Mouse (Mus musculus) CH12.LX (cell line): ENCODE data around the gene Slc35c2. TPM values are rescaled to one million over a fixed set of nuclear protein-coding genes. Genes with fewer than 3 reads are reported as not detected.

Experiments used
- DNase-seq: peaks from one replicate; pipeline ENCODE4 v3.0.0-alpha.2; 2013; ENCODE audit errors: extremely low read depth
- H3K27ac ChIP-seq: 2 replicates; pipeline ENCODE4 v1.5.1; 2012; ENCODE audit warnings: low read depth, mild to moderate bottlenecking, control low read depth, moderate library complexity; ENCODE audit not compliant: insufficient read depth
- H3K27me3 ChIP-seq: replicated peaks from 2 replicates; pipeline ENCODE3; 2012; ENCODE audit warnings: inconsistent platforms
- H3K36me3 ChIP-seq, 2 experiments: replicated peaks in 1 of 2; 2 replicates each; pipeline versions ENCODE3 to v1.6.1; 2012; ENCODE audit warnings: inconsistent platforms in 1 of 2, low read length in 1 of 2, mild to moderate bottlenecking in 1 of 2, mixed read lengths in 1 of 2, moderate library complexity in 1 of 2; ENCODE audit not compliant: control insufficient read depth in 1 of 2, insufficient read depth in 1 of 2
- H3K4me1 ChIP-seq, 2 experiments: 2 replicates each; pipeline ENCODE4 v1.6.1; 2012; ENCODE audit warnings: inconsistent platforms in 1 of 2, moderate library complexity in 1 of 2; ENCODE audit not compliant: insufficient read depth in 2 of 2, control insufficient read depth in 1 of 2
- H3K4me2 ChIP-seq: 2 replicates; pipeline ENCODE4 v1.6.1; 2012; ENCODE audit warnings: low read depth, mild to moderate bottlenecking, control low read depth; ENCODE audit not compliant: poor library complexity, insufficient read depth, severe bottlenecking
- H3K4me3 ChIP-seq, 3 experiments: fragments of 150-350 bp in 1 of 3; sonication (generic) in 1 of 3; replicated peaks in 1 of 3; 2 replicates each; pipeline versions ENCODE3 to v1.5.1; 2011 to 2012; ENCODE audit warnings: low read depth in 2 of 3, low read length in 2 of 3, mild to moderate bottlenecking in 2 of 3, moderate library complexity in 2 of 3, control low read depth in 1 of 3, improper control_type of control experiment in 1 of 3, inconsistent platforms in 1 of 3, mixed read lengths in 1 of 3; ENCODE audit not compliant: poor library complexity in 1 of 3
- H3K79me2 ChIP-seq: replicated peaks from 2 replicates; pipeline ENCODE4 v1.6.1; 2012; ENCODE audit warnings: mild to moderate bottlenecking, moderate library complexity; ENCODE audit not compliant: control insufficient read depth, poor library complexity, insufficient read depth, severe bottlenecking; ENCODE audit errors: extremely low read depth
- H3K9ac ChIP-seq: 2 replicates; pipeline ENCODE4 v1.6.1; 2012; ENCODE audit warnings: low read depth, mild to moderate bottlenecking, control low read depth, moderate library complexity; ENCODE audit not compliant: insufficient read depth
- H3K9me3 ChIP-seq: replicated peaks from 2 replicates; pipeline ENCODE3; 2012; ENCODE audit warnings: low read length, inconsistent platforms, mixed read lengths
- BHLHE40 ChIP-seq: IDR thresholded peaks from 2 replicates; pipeline ENCODE4 v1.6.1; 2011; ENCODE audit warnings: mild to moderate bottlenecking, low read depth, low read length, improper control_type of control experiment
- CHD1 ChIP-seq: IDR thresholded peaks from 2 replicates; pipeline ENCODE4 v1.6.1; 2012; ENCODE audit warnings: low read depth, low read length, improper control_type of control experiment, inconsistent platforms
- CTCF ChIP-seq, 2 experiments: IDR thresholded peaks in 1 of 2; conservative IDR thresholded peaks in 1 of 2; 2 replicates each; pipeline ENCODE4 v1.5.1; 2011 to 2012; ENCODE audit warnings: low read depth in 2 of 2, low read length in 2 of 2, improper control_type of control experiment in 1 of 2, inconsistent platforms in 1 of 2, mild to moderate bottlenecking in 1 of 2, moderate library complexity in 1 of 2
- ELF1 ChIP-seq: IDR thresholded peaks from 2 replicates; pipeline ENCODE4 v1.6.1; 2014; ENCODE audit warnings: low read depth, mild to moderate bottlenecking, inconsistent platforms, low read length, improper control_type of control experiment
- EP300 ChIP-seq: IDR thresholded peaks from 2 replicates; pipeline ENCODE4 v1.6.1; 2011; ENCODE audit warnings: low read length, improper control_type of control experiment
- ETS1 ChIP-seq: conservative IDR thresholded peaks from 2 replicates; pipeline ENCODE4 v1.6.1; 2012; ENCODE audit warnings: low read depth, mild to moderate bottlenecking, inconsistent platforms, low read length, improper control_type of control experiment, moderate library complexity
- HCFC1 ChIP-seq: IDR thresholded peaks from 2 replicates; pipeline ENCODE4 v1.6.1; 2012; ENCODE audit warnings: low read depth, mild to moderate bottlenecking, inconsistent platforms, low read length, improper control_type of control experiment
- IRF4 ChIP-seq: IDR thresholded peaks from 2 replicates; pipeline ENCODE4 v1.6.1; 2014; ENCODE audit warnings: low read depth, mild to moderate bottlenecking, inconsistent platforms, low read length, improper control_type of control experiment
- KAT2A ChIP-seq: IDR thresholded peaks from 2 replicates; pipeline ENCODE4 v1.6.1; 2012; ENCODE audit warnings: low read length, improper control_type of control experiment, inconsistent platforms; ENCODE audit not compliant: insufficient replicate concordance
- MAX ChIP-seq: IDR thresholded peaks from 2 replicates; pipeline ENCODE4 v1.6.1; 2011; ENCODE audit warnings: low read length, improper control_type of control experiment
- MXI1 ChIP-seq: IDR thresholded peaks from 2 replicates; pipeline ENCODE4 v1.6.1; 2011; ENCODE audit warnings: mild to moderate bottlenecking, low read depth, low read length, improper control_type of control experiment
- MYC ChIP-seq: IDR thresholded peaks from 2 replicates; pipeline ENCODE4 v1.6.1; 2011; ENCODE audit warnings: low read depth, mild to moderate bottlenecking, improper control_type of control experiment, low read length
- NELFE ChIP-seq: IDR thresholded peaks from 2 replicates; pipeline ENCODE4 v1.6.1; 2011; ENCODE audit warnings: low read depth, low read length, improper control_type of control experiment
- NRF1 ChIP-seq: IDR thresholded peaks from 2 replicates; pipeline ENCODE4 v1.6.1; 2014; ENCODE audit warnings: low read depth, mild to moderate bottlenecking, inconsistent platforms, low read length, improper control_type of control experiment, moderate library complexity
- POLR2A ChIP-seq: IDR thresholded peaks from 2 replicates; pipeline ENCODE4 v1.6.1; 2011; ENCODE audit warnings: low read depth, mild to moderate bottlenecking, improper control_type of control experiment, low read length
- RCOR1 ChIP-seq: conservative IDR thresholded peaks from 2 replicates; pipeline ENCODE4 v1.6.1; 2012; ENCODE audit warnings: low read depth, mild to moderate bottlenecking, inconsistent platforms, low read length, improper control_type of control experiment
- SIN3A ChIP-seq: IDR thresholded peaks from 2 replicates; pipeline ENCODE4 v1.6.1; 2012; ENCODE audit warnings: low read length, improper control_type of control experiment, inconsistent platforms
- TBP ChIP-seq: conservative IDR thresholded peaks from 2 replicates; pipeline ENCODE4 v1.6.1; 2011; ENCODE audit warnings: low read depth, low read length, improper control_type of control experiment
- TCF12 ChIP-seq: IDR thresholded peaks from 2 replicates; pipeline ENCODE4 v1.6.1; 2014; ENCODE audit warnings: low read depth, mild to moderate bottlenecking, inconsistent platforms, low read length, improper control_type of control experiment
- UBTF ChIP-seq: IDR thresholded peaks from 2 replicates; pipeline ENCODE4 v1.6.1; 2012; ENCODE audit warnings: low read depth, mild to moderate bottlenecking, inconsistent platforms, low read length, improper control_type of control experiment, moderate library complexity
- USF1 ChIP-seq: IDR thresholded peaks from 2 replicates; pipeline ENCODE4 v1.6.1; 2014; ENCODE audit warnings: low read depth, mild to moderate bottlenecking, inconsistent platforms, low read length, improper control_type of control experiment
- USF2 ChIP-seq: conservative IDR thresholded peaks from 2 replicates; pipeline ENCODE4 v1.6.1; 2011; ENCODE audit warnings: low read depth, low read length, improper control_type of control experiment
- ZC3H11A ChIP-seq: IDR thresholded peaks from 2 replicates; pipeline ENCODE4 v1.6.1; 2012; ENCODE audit warnings: low read depth, mild to moderate bottlenecking, inconsistent platforms, low read length, improper control_type of control experiment
- dilution Hi-C: fragments of 300-500 bp; cut with MboI; formaldehyde crosslinking; loops from 2 replicates; pipeline ENCODE4 v1.14.3; 2020; ENCODE audit warnings: low sequenced_read_pairs; ENCODE audit not compliant: extremely low pct_unique_long_range_greater_than_20kb, extremely low pct_ligation_motif_present
- in situ Hi-C: fragments of 300-500 bp; cut with MboI; formaldehyde crosslinking; loops from 3 replicates; pipeline ENCODE4 v1.14.3; 2019; ENCODE audit warnings: low sequenced_read_pairs, low pct_ligation_motif_present, low pct_unique_long_range_greater_than_20kb, mixed read lengths
- polyA plus RNA-seq: library from polyadenylated mRNA; unstranded; fragments of >175 nt; gene quantifications from 2 replicates; pipeline ENCODE4 v1.2.1, GENCODE M21; 2012; ENCODE audit warnings: low read depth; ENCODE audit not compliant: insufficient read length
- total RNA-seq, 2 experiments: library from RNA; depleted of rRNA; stranded (reverse); fragments of 300-350 nt in 1 of 2; fragments of >200 nt in 1 of 2; gene quantifications; 2 replicates each; pipeline ENCODE4 v1.2.3; 2012 to 2014

Gene Slc35c2
- total RNA-seq (2012; rRNA removed) (45.5 and 49.3 TPM in 2 replicates), total RNA-seq (2014; rRNA removed) (41.6 and 55.3 TPM in 2 replicates), polyA plus RNA-seq (35.2 and 57.8 TPM in 2 replicates)

GRCm38 (mm10) chr2:165287202-165287984 lies at the start of gene Slc35c2:
Gene Slc35c2, minus strand, starts transcription at chr2:165287869.
- in situ Hi-C loops (loop anchor here (10.0 kb wide), 1 partner anchor 333 kb away; no protein-coding TSS in a partner anchor), dilution Hi-C loops (no loop called here)
- peak within 1 kb of the TSS; percentile 76 for H3K4me2 ChIP-seq
- peak within 1 kb of the TSS; percentile 73 to 89 (median 73) for H3K4me3 ChIP-seq
- DNase-seq, result peak; percentile 86
- peaks cover 23 to 62% of the 10 kb centered on the region in 2 experiments for H3K36me3 ChIP-seq
- no peaks in the 10 kb centered on the region for H3K27me3 ChIP-seq
- H3K27ac ChIP-seq, result peak within 1 kb of the TSS; percentile 21; the same call in 1 of the 2 replicates
- H3K79me2 ChIP-seq, result no peaks in the 10 kb centered on the region
- peaks cover 22 to 29% of the 10 kb centered on the region in 2 experiments for H3K4me1 ChIP-seq
- TF ChIP-seq ZC3H11A (no peak), USF1 (peak; percentile 65), MYC (peak; percentile 80), MXI1 (peak; percentile 93), NRF1 (peak; percentile 60), UBTF (0 out of 2 replicates have a peak, but pooled peaks have one; percentile 36), BHLHE40 (peak; percentile 87), TBP (peak; percentile 77; the same call in 1 of the 2 replicates), POLR2A (peak; percentile 87), IRF4 (0 out of 2 replicates have a peak, but pooled peaks have one; percentile 13), NELFE (peak; percentile 85), CHD1 (0 out of 2 replicates have a peak, but pooled peaks have one; percentile 35), CTCF (conservative IDR thresholded peaks at IDR 0.05 in 1 of 2, IDR thresholded peaks at IDR 0.05 in 1 of 2; ENCODE audit: low read depth in 2 of 2, low read length in 2 of 2) (no peak), ELF1 (peak; percentile 78), SIN3A (peak; percentile 83), MAX (peak; percentile 75), ETS1 (no peak), USF2 (no peak), TCF12 (0 out of 2 replicates have a peak, but pooled peaks have one; percentile 40), HCFC1 (peak; percentile 79), RCOR1 (0 out of 2 replicates have a peak, but pooled peaks have one; percentile 17), EP300 (no peak), KAT2A (0 out of 2 replicates have a peak, but pooled peaks have one; percentile 25)
- TF ChIP-seq, all 38 proteins: peak for 18
- H3K9me3 ChIP-seq, result no peaks in the 10 kb centered on the region
- H3K9ac ChIP-seq, result peak within 1 kb of the TSS; percentile 64
